Mouse (Mus musculus) liver, embryonic 14.5 days (tissue): ENCODE results near the gene Hoxa13. TPM values are rescaled to one million over a fixed set of nuclear protein-coding genes. Genes with fewer than 3 reads are reported as not detected.

ENCODE experiments used
- ATAC-seq: fragments of 200-750 bp; cut with Nextera tagmentation; 2 replicates; pipeline ENCODE4 v1.8.0; 2017; ENCODE audit warnings: moderate number of reproducible peaks, mild to moderate bottlenecking, moderate library complexity; ENCODE audit not compliant: insufficient read depth
- DNase-seq, 3 experiments: peaks; one replicate each; pipeline ENCODE4 v3.0.0-alpha.2; 2012 to 2013; ENCODE audit warnings: low read depth in 3 of 3, low spot score in 3 of 3
- H3K27ac ChIP-seq: fragments of 300-500 bp; sonication (generic); 2 replicates; pipeline ENCODE4 v1.5.1; 2014; ENCODE audit warnings: moderate library complexity, mild to moderate bottlenecking, control low read depth, inconsistent platforms
- H3K27me3 ChIP-seq: fragments of 300-500 bp; sonication (generic); 2 replicates; pipeline ENCODE4 v1.6.1; 2014; ENCODE audit warnings: mild to moderate bottlenecking, low read length, moderate library complexity; ENCODE audit not compliant: control insufficient read depth, insufficient read depth
- H3K36me3 ChIP-seq: fragments of 300-500 bp; sonication (generic); replicated peaks from 2 replicates; pipeline ENCODE4 v1.6.1; 2014; ENCODE audit warnings: low read depth; ENCODE audit not compliant: control insufficient read depth, insufficient read depth
- H3K4me1 ChIP-seq, 2 experiments: fragments of 200-500 bp in 1 of 2; fragments of 300-500 bp in 1 of 2; sonication (generic) in 1 of 2; replicated peaks; 2 replicates each; pipeline ENCODE4 v1.6.1; 2012 to 2014; ENCODE audit warnings: antibody characterized with exemption in 1 of 2, inconsistent platforms in 1 of 2, low read length in 1 of 2; ENCODE audit not compliant: control insufficient read depth in 2 of 2, insufficient read depth in 2 of 2
- H3K4me2 ChIP-seq: fragments of 300-500 bp; sonication (generic); 2 replicates; pipeline ENCODE4 v1.6.1; 2014; ENCODE audit warnings: low read depth, mild to moderate bottlenecking, control low read depth, moderate library complexity
- H3K4me3 ChIP-seq, 2 experiments: fragments of 200-500 bp in 1 of 2; fragments of 300-500 bp in 1 of 2; sonication (generic) in 1 of 2; 2 replicates each; pipeline ENCODE4 v1.5.1; 2012 to 2014; ENCODE audit warnings: low read depth in 2 of 2, low read length in 2 of 2, mild to moderate bottlenecking in 2 of 2, control low read depth in 1 of 2, inconsistent platforms in 1 of 2, moderate library complexity in 1 of 2; ENCODE audit not compliant: insufficient read depth in 1 of 2
- H3K9ac ChIP-seq: fragments of 300-500 bp; sonication (generic); replicated peaks from 2 replicates; pipeline ENCODE4 v1.6.1; 2014; ENCODE audit warnings: mild to moderate bottlenecking, control low read depth, moderate library complexity
- H3K9me3 ChIP-seq: fragments of 300-500 bp; sonication (generic); 2 replicates; pipeline ENCODE4 v1.6.1; 2016; ENCODE audit warnings: low read length, mixed read lengths; ENCODE audit not compliant: control insufficient read depth
- CTCF ChIP-seq: IDR thresholded peaks from 2 replicates; pipeline ENCODE4 v1.5.1; 2016; ENCODE audit warnings: antibody characterized with exemption, low read depth, control low read depth
- EP300 ChIP-seq: IDR thresholded peaks from 2 replicates; pipeline ENCODE4 v1.6.1; 2016; ENCODE audit warnings: antibody characterized with exemption, low read depth
- WGBS: fragments of 180-500 bp; shearing (Covaris S2); extraction: QIAGEN DNeasy Blood & Tissue Kit; methylation state at CpG from one replicate; pipeline ENCODE4 v1.1.7; 2014; ENCODE audit not compliant: insufficient replicate concordance; 5-methylcytosine and 5-hydroxymethylcytosine counted together
- polyA plus RNA-seq, 2 experiments: library from polyadenylated mRNA; depleted of rRNA in 1 of 2; stranded (reverse) in 1 of 2; unstranded in 1 of 2; fragments of >200 nt; fragmentation: Nextera tagmentation in 1 of 2; extraction: Ambion mirVana in 1 of 2; gene quantifications; 2 replicates each; pipeline versions ENCODE4 v1.2.1 to v1.2.3; 2012 to 2014

The Hoxa13 gene
- polyA plus RNA-seq, 2 experiments: 0.02 TPM; not detected in 1

- ATAC-seq (no peak), DNase-seq (no peak)
- Histone ChIP-seq H3K27ac (no peak overlapping the region), H3K27me3 (peaks cover 93% of the 10 kb centered on the region), H3K9me3 (no peaks in the 10 kb centered on the region), H3K4me3 (no peak overlapping the region), H3K9ac (no peak overlapping the region), H3K36me3 (no peaks in the 10 kb centered on the region), H3K4me1 (no peaks in the 10 kb centered on the region), H3K4me2 (no peak overlapping the region)
- no peak for TF ChIP-seq CTCF
- no peak for TF ChIP-seq EP300
- 7% methylated on average over 7 of the region's 7 CpGs for WGBS
Measured at GRCm38 (mm10) chr6:52251177-52251879, 9.4 kb downstream of the Hoxa13 start.

- 0% methylated on average over 4 of the region's 4 CpGs for WGBS
- DNase-seq (no peak), ATAC-seq (no peak)
- Histone ChIP-seq H3K4me3 (no peak overlapping the region), H3K9me3 (no peaks in the 10 kb centered on the region), H3K27me3 (peaks cover 95% of the 10 kb centered on the region), H3K36me3 (no peaks in the 10 kb centered on the region), H3K9ac (no peak overlapping the region), H3K4me1 (no peaks in the 10 kb centered on the region), H3K27ac (no peak overlapping the region), H3K4me2 (no peak overlapping the region)
- TF ChIP-seq EP300 (no peak), CTCF (no peak)
Measured at GRCm38 (mm10) chr6:52249826-52250225, 10.9 kb downstream of the Hoxa13 start.

GRCm38 (mm10) chr6:52249415-52249738 lies 11.3 kb downstream of the Hoxa13 start:
- Histone ChIP-seq H3K27ac (no peak overlapping the region), H3K9ac (no peak overlapping the region), H3K4me3 (no peak overlapping the region), H3K4me1 (no peaks in the 10 kb centered on the region), H3K36me3 (no peaks in the 10 kb centered on the region), H3K4me2 (no peak overlapping the region), H3K27me3 (peaks cover 98% of the 10 kb centered on the region), H3K9me3 (no peaks in the 10 kb centered on the region)
- WGBS: under 1% methylated on average over 16 of the region's 16 CpGs
- no peak for DNase-seq
- no peak for ATAC-seq
- TF ChIP-seq EP300 (no peak), CTCF (no peak)

GRCm38 (mm10) chr6:52248638-52249414 lies 11.9 kb downstream of the Hoxa13 start:
- H3K9me3 ChIP-seq: no peaks in the 10 kb centered on the region
- peaks cover 98% of the 10 kb centered on the region for H3K27me3 ChIP-seq
- H3K4me3 ChIP-seq: no peak overlapping the region
- no peak for TF ChIP-seq EP300
- no peak for TF ChIP-seq CTCF
- H3K36me3 ChIP-seq: no peaks in the 10 kb centered on the region
- DNase-seq (no peak), ATAC-seq (no peak)
- no peak overlapping the region for H3K9ac ChIP-seq
- no peak overlapping the region for H3K4me2 ChIP-seq
- 1% methylated on average over 27 of the region's 27 CpGs for WGBS
- no peaks in the 10 kb centered on the region for H3K4me1 ChIP-seq
- no peak overlapping the region for H3K27ac ChIP-seq

GRCm38 (mm10) chr6:52247766-52248637 lies 12.7 kb downstream of the Hoxa13 start:
- ATAC-seq (no peak), DNase-seq (no peak)
- no peaks in the 10 kb centered on the region for H3K9me3 ChIP-seq
- no peak overlapping the region for H3K27ac ChIP-seq
- H3K9ac ChIP-seq: no peak overlapping the region
- no peaks in the 10 kb centered on the region for H3K36me3 ChIP-seq
- H3K4me3 ChIP-seq: no peak overlapping the region
- TF ChIP-seq CTCF (no peak), EP300 (no peak)
- no peak overlapping the region for H3K4me2 ChIP-seq
- WGBS: 1% methylated on average over 23 of the region's 23 CpGs
- no peaks in the 10 kb centered on the region for H3K4me1 ChIP-seq
- H3K27me3 ChIP-seq: peaks cover 98% of the 10 kb centered on the region
